1 mouse cellular context compared by ENCODE assay signal in the genomic region with DNA sequence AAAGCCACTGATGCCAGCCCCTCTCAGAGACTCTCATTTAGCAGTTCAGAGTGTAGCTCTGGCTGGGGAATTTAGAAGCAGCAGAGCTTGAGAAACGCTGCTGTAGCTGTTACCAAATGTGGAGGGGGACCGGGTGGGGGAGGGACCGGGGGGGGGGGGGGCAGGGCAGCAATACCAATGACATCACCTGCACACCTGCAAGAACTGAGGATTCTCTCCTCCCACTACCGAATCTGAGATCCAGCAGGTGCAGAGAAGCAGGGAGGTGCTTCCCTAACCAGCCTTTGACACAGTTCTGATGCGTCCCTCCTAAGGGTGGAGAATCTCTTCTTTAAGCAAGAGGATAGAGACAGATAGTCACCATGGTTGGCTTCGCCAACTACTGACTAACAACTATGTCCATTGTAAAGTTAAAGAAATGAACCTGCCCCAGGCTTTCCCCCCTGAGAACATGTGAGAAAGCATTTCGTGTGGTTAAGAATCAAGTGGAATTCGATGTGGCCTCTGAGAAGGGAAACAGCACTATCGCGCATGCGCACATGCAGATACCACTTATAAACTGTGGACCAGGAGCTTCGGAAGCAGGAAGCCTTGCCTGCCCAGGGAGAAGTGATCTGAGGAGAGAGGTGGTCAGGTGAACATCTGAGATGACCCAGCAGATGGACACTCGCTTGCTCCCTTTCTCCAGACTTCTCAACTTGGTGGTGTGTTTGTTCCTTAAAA.
TF ChIP-seq lines count a peak whose summit lies in the region.

No protein-coding gene starts in this region.

TF ChIP-seq in CH12.LX, 34 proteins besides CTCF, POLR2A, EP300 and RAD21 (continued from another document):
- no peak for TF ChIP-seq CHD1 (IDR thresholded peaks at IDR 0.05; ENCODE audit: low read depth, low read length)
TF ChIP-seq in CH12.LX: peak in this region for 7.
